In genomic region chr12:71498246-71499029, GRCm38 (mm10) we compare ENCODE assay signal across 9 mouse cellular contexts.
DNase-seq lines count a peak whose midpoint lies in the region; ATAC-seq and TF ChIP-seq lines count a peak whose summit lies in the region.
"Had no signal": no experiment of that assay in that cellular context is flagged by ENCODE, and none has a peak within 500 bp of the region (broad histone marks: within the 10 kb centered on the region; RNA-seq: fewer than 3 reads in every experiment).

No protein-coding gene starts in this region.

- H3K27ac ChIP-seq in liver, postnatal 0 days (ENCODE audit: low read depth) = no peak overlapping the region
- no peak overlapping the region for H3K27ac ChIP-seq in liver, embryonic 11.5 days (ENCODE audit: low read depth, low read length)
- H3K27ac ChIP-seq in forebrain, embryonic 10.5 days = no peak overlapping the region
- H3K27ac ChIP-seq: heart, embryonic 15.5 days; neural tube, embryonic 12.5 days had no signal

- ATAC-seq in frontal cortex, adult (ENCODE audit: low TSS enrichment) = peak; percentile 61; the same call in 1 of the 2 replicates
- ATAC-seq in liver, postnatal 0 days = no peak
- ATAC-seq in liver, embryonic 11.5 days (replicated peaks; ENCODE audit: low FRiP score) = no peak

- TF ChIP-seq CTCF in liver, postnatal 0 days (IDR thresholded peaks at IDR 0.05; ENCODE audit: low read depth) = peak; percentile 59

- TF ChIP-seq EP300 in liver, postnatal 0 days (IDR thresholded peaks at IDR 0.05; ENCODE audit: low read depth) = no peak

- H3K27me3 ChIP-seq in liver, postnatal 0 days (ENCODE audit: insufficient read depth, low read length) = no peaks in the 10 kb centered on the region
- H3K27me3 ChIP-seq in liver, embryonic 11.5 days (replicated peaks; ENCODE audit: control insufficient read depth, insufficient read depth, low read length) = no peaks in the 10 kb centered on the region
- H3K27me3 ChIP-seq in forebrain, embryonic 10.5 days (ENCODE audit: poor library complexity, severe bottlenecking) = peaks cover 10% of the 10 kb centered on the region; the same call in 1 of the 2 replicates
- H3K27me3 ChIP-seq: heart, embryonic 15.5 days; neural tube, embryonic 12.5 days had no signal

- H3K4me2 ChIP-seq in liver, postnatal 0 days (ENCODE audit: low read depth, low read length) = no peak overlapping the region
- no peak overlapping the region for H3K4me2 ChIP-seq in liver, embryonic 11.5 days
- H3K4me2 ChIP-seq: heart, embryonic 15.5 days; neural tube, embryonic 12.5 days had no signal

- no peak overlapping the region for H3K4me3 ChIP-seq in liver, postnatal 0 days (ENCODE audit: low read depth, low read length)
- no peak overlapping the region for H3K4me3 ChIP-seq in liver, embryonic 11.5 days (ENCODE audit: low read depth, low read length)
- no peak overlapping the region for H3K4me3 ChIP-seq in forebrain, embryonic 10.5 days
- H3K4me3 ChIP-seq: heart, embryonic 15.5 days; neural tube, embryonic 12.5 days had no signal

- no peak for DNase-seq in frontal cortex, postnatal 25 days (ENCODE audit: low spot score in 2 of 2)
- DNase-seq in liver, postnatal 0 days = no peak
- no peak for DNase-seq in liver, embryonic 11.5 days (ENCODE audit: low spot score)
- DNase-seq in ZHBTc4 (ENCODE audit: low read depth, low spot score) = peak; percentile 27
- peak; percentile 28 to 56 for DNase-seq in kidney, postnatal 36 days
- DNase-seq in forebrain, embryonic 10.5 days (ENCODE audit: extremely low spot score, low spot score) = no peak

- H3K9me3 ChIP-seq in liver, postnatal 0 days (ENCODE audit: low read length) = no peaks in the 10 kb centered on the region
- no peaks in the 10 kb centered on the region for H3K9me3 ChIP-seq in liver, embryonic 11.5 days (ENCODE audit: control insufficient read depth, low read length)
- H3K9me3 ChIP-seq in forebrain, embryonic 10.5 days = no peaks in the 10 kb centered on the region
- H3K9me3 ChIP-seq: heart, embryonic 15.5 days; neural tube, embryonic 12.5 days had no signal

- whole genome bisulfite sequencing in liver, postnatal 0 days (ENCODE audit: insufficient replicate concordance) = 67% methylated on average over 14 of the region's 14 CpGs
- 74% methylated on average over 14 of the region's 14 CpGs for WGBS in liver, embryonic 11.5 days
- 80% methylated on average over 14 of the region's 14 CpGs for WGBS in forebrain, embryonic 10.5 days

- no peak overlapping the region for H3K9ac ChIP-seq in liver, postnatal 0 days (replicated peaks)
- H3K9ac ChIP-seq in liver, embryonic 11.5 days (ENCODE audit: low read depth, low read length) = no peak overlapping the region
- H3K9ac ChIP-seq: heart, embryonic 15.5 days; neural tube, embryonic 12.5 days had no signal

- H3K36me3 ChIP-seq in liver, postnatal 0 days (replicated peaks; ENCODE audit: insufficient read depth, low read length) = no peaks in the 10 kb centered on the region
- no peaks in the 10 kb centered on the region for H3K36me3 ChIP-seq in liver, embryonic 11.5 days (ENCODE audit: control insufficient read depth, insufficient read depth, low read length)
- H3K36me3 ChIP-seq in forebrain, embryonic 10.5 days (replicated peaks) = no peaks in the 10 kb centered on the region
- H3K36me3 ChIP-seq: heart, embryonic 15.5 days; neural tube, embryonic 12.5 days had no signal

- H3K4me1 ChIP-seq in liver, postnatal 0 days (ENCODE audit: insufficient read depth) = no peaks in the 10 kb centered on the region
- no peaks in the 10 kb centered on the region for H3K4me1 ChIP-seq in liver, embryonic 11.5 days (replicated peaks; ENCODE audit: control insufficient read depth, insufficient read depth, low read length)
- H3K4me1 ChIP-seq in forebrain, embryonic 10.5 days = peaks cover 6% of the 10 kb centered on the region; the same call in 1 of the 2 replicates

Comparison
In these comparisons a context has a peak if more than half of its experiments do, and no peak if none do; other contexts are left out.
1. DNase-seq: peak in ZHBTc4 (single experiment) and kidney, postnatal 36 days (2 of 2); none in frontal cortex, postnatal 25 days (0 of 2), liver, postnatal 0 days (single experiment), liver, embryonic 11.5 days (single experiment) and forebrain, embryonic 10.5 days (single experiment).